Mouse (Mus musculus) liver, embryonic 16.5 days (tissue): ENCODE results near the gene Cish. TPM values are rescaled to one million over a fixed set of nuclear protein-coding genes. Genes with fewer than 3 reads are reported as not detected.
A peak's percentile ranks its signal among the peaks of the same experiment; 100 is the strongest.

Experiments
- ATAC-seq: fragments of 200-750 bp; cut with Nextera tagmentation; 2 replicates; pipeline ENCODE4 v1.8.0; 2017; ENCODE audit warnings: low read depth, mild to moderate bottlenecking, moderate number of reproducible peaks, moderate library complexity
- H3K27ac ChIP-seq: fragments of 300-500 bp; sonication (generic); 2 replicates; pipeline ENCODE4 v1.5.1; 2014; ENCODE audit warnings: mild to moderate bottlenecking, low read length
- H3K27me3 ChIP-seq: fragments of 300-500 bp; sonication (generic); 2 replicates; pipeline ENCODE4 v1.6.1; 2014; ENCODE audit warnings: low read depth, low read length, mixed read lengths; ENCODE audit not compliant: control insufficient read depth, insufficient read depth
- H3K36me3 ChIP-seq: fragments of 300-500 bp; sonication (generic); 2 replicates; pipeline ENCODE4 v1.6.1; 2014; ENCODE audit warnings: mild to moderate bottlenecking; ENCODE audit not compliant: control insufficient read depth, insufficient read depth
- H3K4me1 ChIP-seq: fragments of 300-500 bp; sonication (generic); 2 replicates; pipeline ENCODE4 v1.6.1; 2014; ENCODE audit warnings: low read depth, low read length, mixed read lengths; ENCODE audit not compliant: control insufficient read depth
- H3K4me2 ChIP-seq: fragments of 300-500 bp; sonication (generic); 2 replicates; pipeline ENCODE4 v1.6.1; 2014; ENCODE audit warnings: low read depth, low read length, mixed read lengths
- H3K4me3 ChIP-seq: fragments of 300-500 bp; sonication (generic); 2 replicates; pipeline ENCODE4 v1.5.1; 2014; ENCODE audit warnings: low read depth, mild to moderate bottlenecking, low read length
- H3K9ac ChIP-seq: fragments of 300-500 bp; sonication (generic); 2 replicates; pipeline ENCODE4 v1.6.1; 2014; ENCODE audit warnings: low read depth, low read length
- H3K9me3 ChIP-seq: fragments of 300-500 bp; sonication (generic); replicated peaks from 2 replicates; pipeline ENCODE4 v1.6.1; 2016; ENCODE audit warnings: low read length; ENCODE audit not compliant: control insufficient read depth
- WGBS: fragments of 180-500 bp; shearing (Covaris S2); extraction: QIAGEN DNeasy Blood & Tissue Kit; methylation state at CpG from one replicate; pipeline ENCODE4 v1.1.7; 2014; ENCODE audit not compliant: insufficient replicate concordance; 5-methylcytosine and 5-hydroxymethylcytosine counted together
- polyA plus RNA-seq: library from polyadenylated mRNA; unstranded; fragments of >200 nt; fragmentation: Nextera tagmentation; extraction: Ambion mirVana; gene quantifications from 2 replicates; pipeline ENCODE4 v1.2.1, GENCODE M21; 2015

Cish gene
- polyA plus RNA-seq, 1 experiment from 2014 or later = 10.7 TPM

- Histone ChIP-seq H3K36me3 (no peaks in the 10 kb centered on the region), H3K4me2 (peak within 1 kb of the TSS; percentile 91), H3K4me1 (peaks cover 30% of the 10 kb centered on the region), H3K9me3 (no peaks in the 10 kb centered on the region), H3K4me3 (peak within 1 kb of the TSS; percentile 64), H3K27me3 (peaks cover 6% of the 10 kb centered on the region; the same call in 1 of the 2 replicates), H3K9ac (peak within 1 kb of the TSS; percentile 59), H3K27ac (peak within 1 kb of the TSS; percentile 73)
- ATAC-seq = peak; percentile 82
- WGBS = 1% methylated on average over 49 of the region's 49 CpGs
These were observed 6.4 kb upstream of the Cish start, which contains the start of gene Mapkapk3 for GRCm38 (mm10) chr9:107289211-107290076. TSS of gene Mapkapk3 (minus strand) at chr9:107289877.

- 27% methylated on average over 10 of the region's 10 CpGs for WGBS
- no peak for ATAC-seq
- peaks cover 6% of the 10 kb centered on the region; the same call in 1 of the 2 replicates for H3K27me3 ChIP-seq
These were observed 4.9 kb upstream of the Cish start for GRCm38 (mm10) chr9:107290897-107291296.

GRCm38 (mm10) chr9:107294249-107294648, 1.6 kb upstream of the Cish start:
- no peak for ATAC-seq
- under 1% methylated on average over 6 of the region's 6 CpGs for WGBS

More at GRCm38 (mm10) chr9:107290897-107291296, 4.9 kb upstream of the Cish start:
- H3K4me3 ChIP-seq = no peak overlapping the region
- H3K27ac ChIP-seq = no peak overlapping the region
- no peaks in the 10 kb centered on the region for H3K36me3 ChIP-seq
- H3K9me3 ChIP-seq = no peaks in the 10 kb centered on the region
- peaks cover 37% of the 10 kb centered on the region for H3K4me1 ChIP-seq
- H3K9ac ChIP-seq = no peak overlapping the region
- no peak overlapping the region for H3K4me2 ChIP-seq

GRCm38 (mm10) chr9:107295616-107296015, 210 bp upstream of the Cish start:
- H3K27ac ChIP-seq = peak overlapping the region; percentile 93
- no peak for ATAC-seq
- H3K27me3 ChIP-seq = peaks cover 6% of the 10 kb centered on the region; the same call in 1 of the 2 replicates
- 9% methylated on average over 4 of the region's 4 CpGs for WGBS
- peaks cover 4% of the 10 kb centered on the region; the same call in 1 of the 2 replicates for H3K36me3 ChIP-seq
- H3K9me3 ChIP-seq = no peaks in the 10 kb centered on the region
- H3K9ac ChIP-seq = peak overlapping the region; percentile 73
- H3K4me2 ChIP-seq = peak overlapping the region; percentile 95
- peak overlapping the region; percentile 70 for H3K4me3 ChIP-seq
- peaks cover 41% of the 10 kb centered on the region for H3K4me1 ChIP-seq

More at GRCm38 (mm10) chr9:107294249-107294648, 1.6 kb upstream of the Cish start:
- Histone ChIP-seq H3K4me1 (peaks cover 46% of the 10 kb centered on the region), H3K9me3 (no peaks in the 10 kb centered on the region), H3K4me3 (no peak overlapping the region), H3K9ac (no peak overlapping the region), H3K27ac (no peak overlapping the region), H3K4me2 (no peak overlapping the region), H3K27me3 (peaks cover 6% of the 10 kb centered on the region; the same call in 1 of the 2 replicates), H3K36me3 (no peaks in the 10 kb centered on the region)

DNA sequence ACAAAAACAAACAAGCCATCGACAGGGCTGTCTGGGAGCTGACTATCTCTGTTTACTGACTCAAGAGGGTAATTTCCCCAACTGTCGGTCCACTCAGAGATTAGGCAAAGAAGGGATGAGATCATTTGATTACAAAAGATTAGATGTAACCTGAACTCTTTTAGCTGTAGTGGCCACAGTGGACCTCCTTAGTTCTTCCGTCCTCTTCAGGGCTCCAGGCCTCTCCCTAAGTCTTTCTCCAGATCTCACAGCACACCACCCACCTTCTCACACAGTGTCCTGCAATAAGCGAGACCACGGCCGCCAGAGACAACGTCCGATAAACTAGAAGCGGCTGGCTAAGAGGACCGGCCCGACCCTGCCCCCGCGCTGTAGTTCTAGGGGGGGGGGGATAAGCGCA, 215 bp downstream of the Cish start:
- peaks cover 39% of the 10 kb centered on the region for H3K4me1 ChIP-seq
- peaks cover 6% of the 10 kb centered on the region; the same call in 1 of the 2 replicates for H3K27me3 ChIP-seq
- no peaks in the 10 kb centered on the region for H3K9me3 ChIP-seq
- peak overlapping the region; percentile 93 for H3K27ac ChIP-seq
- under 1% methylated on average over 13 of the region's 14 CpGs for WGBS
- peak overlapping the region; percentile 73 for H3K9ac ChIP-seq
- H3K36me3 ChIP-seq = peaks cover 8% of the 10 kb centered on the region
- peak overlapping the region; percentile 95 for H3K4me2 ChIP-seq
- peak overlapping the region; percentile 70 for H3K4me3 ChIP-seq
- ATAC-seq = peak; percentile 1; the same call in 1 of the 2 replicates

DNA sequence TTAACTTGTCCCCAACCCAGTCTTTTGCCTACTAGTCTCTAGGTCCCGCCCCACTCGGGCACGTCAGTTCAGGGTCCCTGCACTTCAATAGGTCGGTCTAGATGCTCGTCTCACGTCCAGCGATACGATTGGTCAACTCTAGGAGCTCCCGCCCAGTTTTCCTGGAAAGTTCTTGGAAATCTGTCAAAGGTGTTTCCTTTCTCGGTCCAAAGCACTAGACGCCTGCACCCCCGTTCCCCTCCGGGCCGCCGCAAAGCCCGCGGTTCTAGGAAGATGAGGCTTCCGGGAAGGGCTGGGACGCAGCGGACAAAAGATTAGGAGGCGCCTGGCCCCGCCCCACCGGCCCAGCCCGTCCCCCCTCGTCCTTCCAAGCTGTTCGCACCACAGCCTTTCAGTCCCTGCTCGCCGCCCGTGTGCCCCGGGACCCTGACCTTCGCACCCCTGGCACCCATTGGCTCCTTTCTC, 707 bp downstream of the Cish start:
- Histone ChIP-seq H3K9me3 (no peaks in the 10 kb centered on the region), H3K4me3 (peak overlapping the region; percentile 70), H3K27ac (peak overlapping the region; percentile 93), H3K4me1 (peaks cover 42% of the 10 kb centered on the region), H3K4me2 (peak overlapping the region; percentile 95), H3K36me3 (peaks cover 11% of the 10 kb centered on the region), H3K9ac (peak overlapping the region; percentile 73), H3K27me3 (peaks cover 6% of the 10 kb centered on the region; the same call in 1 of the 2 replicates)
- ATAC-seq = peak; percentile 93
- WGBS = 0% methylated on average over 31 of the region's 31 CpGs

DNA sequence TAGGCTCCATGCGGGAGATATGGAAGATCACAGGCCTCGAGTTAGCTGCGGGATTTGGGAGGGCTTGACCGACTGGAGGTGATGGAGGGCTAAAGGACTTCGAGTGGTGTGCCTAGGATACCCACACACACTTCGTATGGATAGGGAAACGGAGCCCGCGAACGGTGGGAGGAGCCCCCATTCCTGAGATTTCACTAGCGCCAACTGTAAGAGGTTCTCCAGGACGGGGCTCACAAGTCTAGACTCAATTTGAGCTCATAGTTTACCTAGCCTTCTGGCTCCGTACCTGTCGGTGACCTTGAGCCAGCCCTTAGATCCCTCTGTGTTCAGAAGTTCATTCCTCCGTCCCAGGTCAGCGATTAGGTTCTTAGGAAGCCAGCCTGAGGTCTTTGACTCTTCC, 1.2 kb downstream of the Cish start:
- Histone ChIP-seq H3K27ac (peak overlapping the region; percentile 93), H3K4me2 (peak overlapping the region; percentile 95), H3K9ac (peak overlapping the region; percentile 73), H3K4me3 (peak overlapping the region; percentile 70), H3K4me1 (peaks cover 43% of the 10 kb centered on the region), H3K27me3 (peaks cover 6% of the 10 kb centered on the region; the same call in 1 of the 2 replicates), H3K9me3 (no peaks in the 10 kb centered on the region), H3K36me3 (peaks cover 11% of the 10 kb centered on the region)
- ATAC-seq = no peak
- WGBS = 9% methylated on average over 16 of the region's 16 CpGs

GRCm38 (mm10) chr9:107297658-107298057, 1.8 kb downstream of the Cish start:
- Histone ChIP-seq H3K27ac (peak overlapping the region; percentile 93), H3K4me1 (peaks cover 43% of the 10 kb centered on the region), H3K4me3 (peak overlapping the region; percentile 70), H3K9me3 (no peaks in the 10 kb centered on the region), H3K36me3 (peaks cover 11% of the 10 kb centered on the region), H3K4me2 (peak overlapping the region; percentile 95), H3K9ac (peak overlapping the region; percentile 73), H3K27me3 (peaks cover 5% of the 10 kb centered on the region; the same call in 1 of the 2 replicates)
- 67% methylated on average over 4 of the region's 4 CpGs for WGBS
- ATAC-seq = no peak
